Mouse (Mus musculus) right cerebral cortex, postnatal 14 days (tissue): ENCODE data around the gene Hnrnpu.
A peak's percentile ranks its signal among the peaks of the same experiment; 100 is the strongest.

Experiments
- DNase-seq: peaks from one replicate; pipeline ENCODE4 v3.0.0; 2022

Hnrnpu gene

GRCm38 (mm10) chr1:178338318-178338641 is 683 bp upstream of the Hnrnpu start:
- no peak for DNase-seq

DNA sequence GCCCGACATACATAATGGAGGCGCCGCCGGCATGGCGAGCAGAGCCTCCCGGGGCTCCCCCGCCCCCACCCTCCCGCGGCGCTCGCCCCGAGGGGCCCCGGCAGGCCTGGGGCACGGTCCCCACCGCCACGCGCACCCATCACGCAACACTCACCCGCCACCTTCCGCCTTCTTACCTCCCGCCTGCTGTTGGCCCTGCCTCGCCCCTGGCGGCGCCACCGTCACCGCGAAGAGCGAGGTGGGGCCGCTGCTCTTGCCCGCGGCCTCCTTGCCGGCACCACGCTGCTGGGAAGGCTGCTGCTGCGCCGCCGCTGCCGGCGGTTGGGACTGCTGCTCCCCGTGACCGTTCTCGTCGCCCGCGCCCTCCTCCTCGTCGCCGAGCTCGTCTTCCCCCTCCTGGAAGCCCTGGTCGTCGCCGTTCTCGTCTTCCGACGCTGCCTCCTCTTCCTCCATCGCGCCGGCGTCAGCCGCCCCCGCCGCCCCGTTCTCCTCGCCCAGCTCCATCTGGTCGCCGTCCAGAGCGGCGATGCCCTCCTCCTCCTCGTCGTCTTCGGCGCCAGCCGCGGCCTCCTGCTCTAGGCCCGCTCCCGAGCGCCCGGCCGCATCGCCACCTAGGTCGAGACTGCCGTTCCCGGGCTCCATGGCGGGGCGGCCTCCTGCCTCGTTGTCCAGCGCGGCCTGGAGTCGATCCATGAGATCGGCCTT is 668 bp downstream of the Hnrnpu start:
- peak; percentile 64 for DNase-seq

GRCm38 (mm10) chr1:178336289-178336775 is 1.3 kb downstream of the Hnrnpu start:
- peak; percentile 97 for DNase-seq

- DNase-seq = no peak
These were observed 1.7 kb downstream of the Hnrnpu start for GRCm38 (mm10) chr1:178335860-178336261.

DNA sequence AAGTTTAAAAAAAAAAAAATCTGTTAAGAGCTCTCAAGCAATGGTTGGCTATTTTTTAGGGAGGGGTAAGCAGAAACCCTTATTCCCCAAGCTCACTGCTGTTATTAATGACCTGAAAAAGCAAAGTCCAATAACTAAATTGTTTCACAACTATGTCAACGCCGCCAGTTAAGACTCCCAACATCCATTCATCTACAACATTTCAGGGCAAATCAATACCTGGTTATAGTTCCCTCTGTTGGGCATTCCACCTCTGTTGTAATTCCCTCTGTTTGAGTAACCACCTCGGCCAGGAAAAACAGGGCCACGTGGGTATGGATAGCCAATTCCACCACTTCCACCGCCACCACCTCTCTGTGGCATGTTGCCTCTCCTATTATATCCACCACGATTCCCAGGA is 7.7 kb downstream of the Hnrnpu start:
- DNase-seq = no peak

GRCm38 (mm10) chr1:178329017-178329416 is 8.6 kb downstream of the Hnrnpu start:
- DNase-seq = no peak

- no peak for DNase-seq
These were observed 10.6 kb downstream of the Hnrnpu start for GRCm38 (mm10) chr1:178326950-178327349.

GRCm38 (mm10) chr1:178326357-178326756 is 11.2 kb downstream of the Hnrnpu start:
- DNase-seq = no peak

DNA sequence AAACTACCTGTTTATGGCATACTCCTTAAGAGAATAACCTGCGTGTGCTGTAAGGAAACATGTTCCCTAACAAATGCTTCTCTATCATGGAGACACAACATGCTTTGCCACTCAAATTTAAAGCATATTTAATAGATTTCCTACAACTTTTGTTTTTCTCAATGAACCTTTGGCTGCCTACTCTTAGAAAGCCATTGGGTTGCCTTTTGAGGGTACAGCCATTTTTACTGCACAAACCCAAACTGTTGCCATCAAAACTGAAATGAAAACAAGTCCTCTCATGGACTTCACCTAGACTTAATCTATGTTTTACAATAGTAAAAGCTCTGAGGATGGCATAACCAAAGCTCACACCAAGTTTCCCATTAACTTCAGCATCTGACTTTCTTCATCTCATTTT is 13.0 kb downstream of the Hnrnpu start:
- no peak for DNase-seq

- no peak for DNase-seq
These were observed 14.4 kb downstream of the Hnrnpu start for GRCm38 (mm10) chr1:178323235-178323634.

- DNase-seq = no peak
These were observed 15.8 kb downstream of the Hnrnpu start for GRCm38 (mm10) chr1:178321730-178322357.

DNA sequence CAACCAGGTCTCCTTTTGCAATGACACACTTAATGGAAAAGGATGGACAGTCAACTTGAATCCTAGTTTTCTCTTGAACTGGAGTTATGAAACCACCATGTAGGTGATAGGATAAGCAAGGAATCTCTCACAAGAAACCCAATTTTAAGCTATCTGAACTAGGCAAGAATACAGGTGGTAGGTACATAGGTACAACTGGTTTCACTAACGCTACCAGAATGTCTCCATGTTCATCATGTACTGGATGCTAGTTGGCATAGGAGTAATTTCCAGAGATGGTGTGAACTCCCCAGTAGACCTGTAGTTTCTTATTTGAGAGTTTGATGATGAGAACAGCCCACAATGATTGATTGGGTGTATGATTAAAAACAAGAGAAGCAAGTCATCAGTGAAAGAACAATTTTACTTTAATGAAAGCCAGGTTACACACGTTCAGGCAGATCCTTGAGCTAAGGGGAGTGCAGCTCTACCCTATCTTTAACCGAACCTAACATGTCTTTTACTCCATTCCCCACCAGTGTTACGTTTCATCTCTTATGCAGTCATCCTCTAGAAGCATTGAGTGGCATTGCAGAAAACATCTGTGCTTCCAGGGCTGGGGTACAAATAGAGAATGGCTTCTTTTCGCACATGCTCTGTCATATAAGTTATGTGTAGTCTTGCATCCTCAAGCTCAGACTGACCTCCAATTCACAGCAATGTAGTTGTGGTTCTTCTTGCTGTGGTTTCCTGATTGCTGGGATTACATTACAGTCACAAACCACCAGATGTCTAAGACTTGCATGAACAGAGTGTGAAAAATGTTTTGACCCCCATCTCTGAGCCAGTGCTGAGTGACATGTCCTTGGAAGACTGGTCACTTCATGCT is 16.6 kb downstream of the Hnrnpu start:
- DNase-seq = no peak

DNA sequence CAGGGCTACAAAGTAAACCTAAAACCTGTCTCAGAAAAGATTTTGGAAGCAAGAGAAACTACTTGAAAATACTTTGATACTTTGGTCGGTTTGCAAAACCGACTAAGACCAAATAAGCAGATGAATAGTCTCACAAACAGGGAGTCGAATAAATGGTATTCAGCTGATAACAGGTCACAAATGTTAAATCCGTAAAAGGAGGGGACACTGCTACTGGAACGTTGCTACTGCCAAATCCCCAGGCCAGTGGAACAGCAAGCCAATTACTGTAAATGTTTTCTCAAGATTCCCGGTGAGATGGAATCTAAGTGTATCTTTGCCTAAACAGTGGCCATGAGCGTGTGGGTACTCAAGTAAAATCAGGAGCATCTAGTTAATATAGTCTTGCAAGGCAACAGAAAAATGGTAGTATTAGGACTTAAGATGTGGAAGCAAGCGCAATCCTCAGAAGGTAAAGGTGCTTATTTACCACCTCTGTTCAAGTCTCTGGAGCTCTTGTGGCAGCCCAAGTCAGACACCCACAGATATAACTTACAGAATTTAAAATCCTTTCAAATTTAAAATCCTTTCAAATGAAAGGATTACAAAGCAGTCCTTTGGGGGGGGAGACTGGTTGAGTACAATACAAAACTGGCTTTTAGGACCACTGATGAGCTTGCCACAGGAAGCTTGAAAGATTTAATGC is 17.4 kb downstream of the Hnrnpu start:
- DNase-seq = no peak

GRCm38 (mm10) chr1:178319295-178320037 is 18.1 kb downstream of the Hnrnpu start:
- no peak for DNase-seq

- DNase-seq = peak; percentile 94
These were observed 19.0 kb downstream of the Hnrnpu start, which contains the start of gene Cox20 for GRCm38 (mm10) chr1:178318389-178319184. Gene Cox20 (plus strand): TSS chr1:178319130.

GRCm38 (mm10) chr1:178318002-178318388 is 19.6 kb downstream of the Hnrnpu start:
- DNase-seq = no peak

DNA sequence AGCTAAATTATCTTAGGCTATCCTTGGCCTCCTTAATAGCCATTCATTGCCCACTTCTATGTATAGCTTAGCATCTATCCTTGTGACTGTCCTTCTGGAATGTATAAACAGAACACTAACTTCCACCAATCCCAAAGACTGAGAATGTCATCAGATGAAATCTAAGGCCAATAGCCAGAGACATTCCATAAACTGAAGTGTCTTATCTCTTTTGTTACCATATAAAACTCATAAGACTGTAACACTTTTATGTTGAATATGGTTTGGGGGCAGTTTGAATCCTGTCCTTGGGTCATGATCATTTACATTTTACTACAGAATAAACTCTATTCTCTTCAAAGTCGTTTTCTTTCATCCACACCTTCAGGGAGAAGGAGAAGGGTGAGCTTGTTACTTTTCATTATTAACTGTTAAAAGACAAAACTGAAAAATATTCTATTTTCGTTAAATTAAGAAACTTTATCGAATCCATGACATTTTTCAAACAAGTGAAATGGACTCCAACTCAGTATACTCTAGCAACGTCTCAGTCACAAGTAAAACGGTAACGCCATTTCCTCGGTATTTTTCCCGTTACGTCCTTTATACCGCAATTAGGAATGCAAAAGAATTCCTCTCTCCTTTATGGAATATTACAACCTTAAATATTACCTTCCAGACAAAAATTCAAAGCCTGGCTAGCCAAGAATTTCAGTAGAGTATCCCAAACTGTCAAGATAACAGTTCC is 20.2 kb downstream of the Hnrnpu start:
- DNase-seq = no peak

GRCm38 (mm10) chr1:178314236-178314635 is 23.4 kb downstream of the Hnrnpu start:
- DNase-seq = no peak

GRCm38 (mm10) chr1:178313039-178313597 is 24.5 kb downstream of the Hnrnpu start:
- DNase-seq = no peak

DNA sequence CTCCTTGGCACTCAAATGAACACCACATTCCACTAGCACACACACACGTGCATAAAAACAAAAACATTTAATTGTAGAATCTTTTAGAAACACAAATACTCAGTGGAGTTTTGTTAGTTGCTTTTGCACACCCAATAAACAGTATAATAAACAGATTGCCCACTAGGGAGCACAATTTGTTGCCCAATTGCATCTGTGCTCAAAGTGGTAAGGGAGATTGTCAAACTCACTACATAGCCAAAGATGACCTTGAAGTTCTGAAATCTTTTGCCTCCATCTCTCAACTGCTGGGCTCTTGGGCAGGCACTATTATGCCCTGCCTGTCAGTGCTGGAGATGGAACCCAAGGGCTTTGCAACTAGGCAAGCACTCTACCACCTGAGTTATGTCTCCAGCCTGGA is 27.5 kb downstream of the Hnrnpu start:
- DNase-seq = no peak
